Mouse (Mus musculus) hindlimb bud, embryonic 11.5 days (tissue): Measurements from ENCODE around the gene ccdc198.

ENCODE experiments used
- DNase-seq: peaks from one replicate; pipeline ENCODE4 v3.0.0-alpha.2; 2012; ENCODE audit warnings: low read depth, low spot score; ENCODE audit errors: extremely low spot score

ccdc198 gene

DNA sequence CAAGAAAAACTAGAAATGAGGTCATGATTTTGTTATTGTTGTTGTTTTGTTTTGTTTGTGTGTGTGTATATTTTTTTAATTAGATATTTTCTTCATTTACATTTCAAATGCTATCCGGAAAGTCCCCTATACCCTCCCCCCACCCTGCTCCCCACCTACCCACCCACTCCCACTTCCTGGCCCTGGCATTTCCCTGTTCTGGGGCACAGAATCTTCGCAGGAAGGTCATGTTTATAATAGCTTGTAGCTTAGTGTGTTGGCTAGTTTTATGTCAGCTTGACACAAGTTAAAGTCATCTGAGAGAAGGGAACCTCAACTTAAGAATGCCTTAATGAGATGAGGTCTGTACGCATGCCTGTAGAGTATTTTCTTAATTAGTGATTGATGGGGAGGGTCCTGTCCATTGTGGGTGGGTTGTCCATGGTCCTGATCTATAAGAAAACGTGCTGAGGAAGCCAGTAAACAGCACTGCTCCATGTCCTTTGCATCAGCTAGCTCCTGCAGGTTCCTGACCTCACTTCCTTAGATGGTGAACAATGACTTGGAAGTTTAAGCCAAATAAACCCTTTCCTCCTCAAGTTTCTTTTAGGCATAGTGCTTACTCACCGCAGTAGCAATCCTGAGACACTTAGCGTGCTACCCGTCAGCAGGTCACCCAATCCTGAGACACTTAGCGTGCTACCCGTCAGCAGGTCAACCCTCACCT is 44.0 kb downstream of the ccdc198 start:
- DNase-seq = no peak

DNA sequence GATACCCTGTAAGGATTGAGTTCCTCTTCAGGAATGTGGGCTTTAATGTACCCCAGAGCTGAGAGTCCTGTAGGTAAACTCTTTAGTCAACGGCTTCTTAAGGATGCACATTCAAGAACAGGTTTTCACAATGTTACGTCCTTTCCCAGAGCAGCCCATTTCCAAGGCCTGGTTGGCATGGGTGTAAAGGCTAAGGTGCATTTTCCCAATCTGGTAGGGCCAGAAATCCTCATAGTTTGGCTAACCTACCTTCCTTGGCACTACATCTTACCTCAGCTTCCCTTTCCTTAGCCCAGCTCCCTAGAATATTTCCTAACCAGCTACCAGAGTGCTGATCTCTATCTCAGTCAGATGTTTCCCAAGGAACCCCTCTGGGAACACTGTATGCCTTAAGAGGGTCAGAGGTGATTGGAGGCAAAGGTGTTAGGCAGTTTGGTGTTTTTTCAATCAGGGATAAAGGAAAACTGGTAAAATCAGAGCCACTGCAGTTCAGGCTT is 48.2 kb downstream of the ccdc198 start:
- no peak for DNase-seq

DNA sequence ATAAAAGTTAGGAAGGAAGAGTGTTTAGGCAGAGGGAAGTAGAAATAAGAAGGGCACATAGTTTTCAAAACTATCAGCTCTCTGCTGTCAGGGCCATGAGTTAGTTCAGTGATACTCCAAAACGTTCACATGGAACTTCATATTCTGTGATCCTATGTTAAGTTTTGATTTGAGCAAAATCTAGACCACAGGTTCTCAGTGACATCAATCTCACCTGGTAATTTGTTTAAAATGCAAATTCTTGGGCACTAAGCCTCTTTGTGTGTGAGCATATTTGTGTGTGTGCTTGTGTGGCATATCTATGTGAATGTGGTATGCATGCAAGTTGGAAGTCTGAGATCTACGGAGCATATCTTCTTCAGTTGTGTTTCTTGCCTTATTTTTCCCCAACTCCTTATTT is 59.0 kb downstream of the ccdc198 start:
- DNase-seq = no peak

DNA sequence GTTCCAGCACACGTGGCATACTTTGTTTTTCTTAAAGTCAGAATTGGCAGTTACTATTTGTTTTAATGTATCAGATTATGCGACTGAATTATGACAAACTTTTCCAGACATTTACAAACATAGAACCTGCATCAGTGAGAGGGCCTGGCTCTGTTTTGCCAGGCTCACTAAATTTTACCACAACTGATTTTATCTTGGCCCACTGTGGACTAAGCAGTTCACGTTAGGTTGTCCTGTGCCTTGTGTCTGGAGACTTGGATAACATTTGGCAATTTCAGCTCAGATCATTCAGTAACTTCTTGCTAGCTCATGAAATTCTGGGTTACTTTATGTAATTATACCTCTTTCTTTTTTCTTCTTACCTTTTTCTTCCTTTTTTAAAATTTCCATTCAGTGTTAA is 65.5 kb downstream of the ccdc198 start:
- no peak for DNase-seq

DNA sequence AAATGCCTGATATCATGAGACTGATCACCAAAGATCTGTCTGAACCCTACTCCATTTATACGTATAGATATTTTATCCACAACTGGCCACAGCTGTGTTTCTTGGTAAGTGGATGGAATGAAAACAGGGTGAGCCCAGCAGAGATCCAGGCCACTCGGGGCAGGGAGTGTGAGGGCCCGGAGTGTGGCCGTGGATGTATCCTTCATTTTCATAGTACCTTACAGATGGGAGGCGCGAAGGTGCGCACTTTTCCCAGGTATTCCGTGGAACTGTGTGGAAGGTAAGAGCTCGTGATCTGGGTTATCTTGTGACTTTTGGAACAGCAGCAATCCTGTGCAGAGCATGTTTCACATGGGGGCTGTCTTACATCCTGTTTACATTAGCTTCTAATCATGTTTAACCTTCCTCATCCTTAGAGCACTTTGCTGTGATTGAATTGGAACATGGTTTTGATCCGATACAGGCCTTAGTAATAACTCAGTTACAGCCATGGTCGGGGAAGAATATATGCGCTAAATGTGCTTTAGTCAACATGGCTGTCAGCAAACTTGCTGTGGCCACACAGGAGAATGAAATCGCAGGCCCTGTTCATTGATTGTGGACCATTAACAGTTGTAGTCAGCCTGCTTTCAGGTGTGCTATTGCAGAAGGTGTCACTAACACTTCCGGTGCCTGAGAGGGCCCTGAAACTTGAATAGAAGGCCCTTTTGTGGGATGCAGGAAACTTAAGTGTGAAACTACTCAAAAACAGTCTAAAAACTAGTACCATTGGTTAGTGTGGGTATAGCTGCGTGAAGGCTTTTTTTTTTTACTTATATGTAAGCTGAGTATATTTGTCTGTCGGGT is 71.8 kb downstream of the ccdc198 start:
- no peak for DNase-seq

DNA sequence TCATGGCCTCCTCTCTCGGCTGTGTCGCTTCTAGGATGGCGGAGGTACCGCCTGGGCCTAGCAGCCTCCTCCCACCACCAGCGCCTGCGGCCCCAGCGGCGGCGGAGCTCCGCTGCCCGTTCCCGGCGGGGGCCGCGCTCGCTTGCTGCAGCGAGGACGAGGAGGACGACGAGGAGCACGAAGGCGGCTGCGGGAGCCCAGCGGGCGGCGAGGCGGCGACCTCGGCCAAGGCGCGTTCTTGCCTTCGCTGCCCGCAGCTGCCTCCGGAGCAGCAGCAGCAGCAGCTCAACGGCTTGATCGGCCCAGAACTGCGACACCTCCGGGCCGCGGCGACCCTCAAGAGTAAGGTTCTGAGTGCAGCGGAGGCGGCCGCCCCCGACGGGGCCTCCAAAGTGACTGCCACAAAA is 72.7 kb downstream of the ccdc198 start:
- DNase-seq = no peak

DNA sequence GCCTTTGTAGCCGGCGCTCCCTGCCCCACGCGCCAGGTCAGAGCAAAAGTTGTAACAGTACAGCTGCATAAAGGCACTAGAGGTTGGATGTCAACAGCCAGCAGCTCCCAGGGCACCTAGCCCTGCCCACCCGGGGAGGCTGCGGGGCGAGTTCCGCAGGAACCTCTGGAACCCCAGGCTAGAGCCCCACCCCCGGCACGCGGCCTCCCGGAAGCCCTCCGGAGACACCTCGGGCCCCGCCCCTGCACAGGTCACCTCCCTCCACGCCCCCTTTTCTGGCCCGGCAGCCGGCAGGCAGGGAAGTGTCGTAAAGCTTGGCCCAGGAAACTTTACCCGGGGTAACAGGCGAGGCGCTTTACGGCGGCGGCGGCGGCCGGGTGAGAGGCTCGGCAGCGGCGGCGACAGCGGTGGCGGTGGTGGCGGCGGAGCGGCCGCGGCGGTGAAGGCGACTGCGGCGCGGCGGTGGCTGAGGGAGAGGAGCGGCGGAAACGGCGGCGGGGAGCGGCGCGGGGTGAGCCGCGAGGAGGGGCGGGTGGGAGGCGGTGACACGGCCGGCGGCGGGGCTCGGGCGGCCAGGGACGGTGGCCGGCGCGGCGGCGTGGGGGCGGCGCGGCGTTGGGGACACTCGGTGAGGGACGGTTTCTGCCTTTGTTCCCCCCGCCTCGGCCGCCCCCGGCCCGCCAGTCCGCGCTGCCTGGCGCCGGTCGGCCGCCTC is 73.2 kb downstream of the ccdc198 start, which contains the start of gene Naa30:
Gene Naa30 (plus strand): TSS at position 360 of the 715 bp plus-strand sequence.
- peak; percentile 41 for DNase-seq

DNA sequence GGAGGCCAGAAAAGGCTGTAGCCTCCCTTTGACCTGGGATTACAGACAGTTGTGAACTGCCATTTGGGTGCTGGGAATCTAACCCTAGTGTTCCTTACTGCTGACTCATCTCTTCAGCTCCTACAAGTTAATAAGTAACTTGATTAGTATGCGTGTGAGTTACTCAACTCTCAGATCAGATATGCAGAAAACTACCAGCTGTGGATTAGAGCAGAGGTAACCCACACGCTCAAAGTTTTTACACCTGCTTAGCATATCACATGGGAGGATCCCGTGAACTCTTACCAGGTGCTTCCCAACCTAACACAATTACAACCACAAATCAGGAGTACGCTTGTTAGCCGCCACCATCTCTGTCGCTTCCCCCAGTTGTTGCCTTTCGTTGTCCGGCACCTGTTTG is 74.0 kb downstream of the ccdc198 start:
- no peak for DNase-seq
